Mouse (Mus musculus) liver, postnatal 0 days (tissue): ENCODE results near the gene Vsig8. TPM values are rescaled to one million over a fixed set of nuclear protein-coding genes. Genes with fewer than 3 reads are reported as not detected.
A peak's percentile ranks its signal among the peaks of the same experiment; 100 is the strongest.

Experiments used
- ATAC-seq: fragments of 200-750 bp; cut with Nextera tagmentation; 2 replicates; pipeline ENCODE4 v1.8.0; 2017; ENCODE audit warnings: mild to moderate bottlenecking, moderate library complexity
- DNase-seq: peaks from one replicate; pipeline ENCODE4 v3.0.0-alpha.2; 2016
- H3K27ac ChIP-seq: fragments of 300-500 bp; sonication (generic); 2 replicates; pipeline ENCODE4 v1.5.1; 2014; ENCODE audit warnings: antibody characterized with exemption, moderate library complexity, mild to moderate bottlenecking, low read depth
- H3K27me3 ChIP-seq: fragments of 300-500 bp; sonication (generic); 2 replicates; pipeline ENCODE4 v1.6.1; 2014; ENCODE audit warnings: low read length, control low read depth, mixed read lengths; ENCODE audit not compliant: insufficient read depth
- H3K36me3 ChIP-seq: fragments of 300-500 bp; sonication (generic); replicated peaks from 2 replicates; pipeline ENCODE4 v1.6.1; 2014; ENCODE audit warnings: mild to moderate bottlenecking, control low read depth, low read length, moderate library complexity, mixed read lengths; ENCODE audit not compliant: insufficient read depth
- H3K4me1 ChIP-seq: fragments of 300-500 bp; sonication (generic); 2 replicates; pipeline ENCODE4 v1.6.1; 2014; ENCODE audit warnings: antibody characterized with exemption, mild to moderate bottlenecking, control low read depth; ENCODE audit not compliant: insufficient read depth
- H3K4me2 ChIP-seq: fragments of 300-500 bp; sonication (generic); 2 replicates; pipeline ENCODE4 v1.6.1; 2014; ENCODE audit warnings: low read depth, mild to moderate bottlenecking, low read length, moderate library complexity, mixed read lengths
- H3K4me3 ChIP-seq: fragments of 300-500 bp; sonication (generic); 2 replicates; pipeline ENCODE4 v1.5.1; 2014; ENCODE audit warnings: low read depth, low read length
- H3K9ac ChIP-seq: fragments of 300-500 bp; sonication (generic); replicated peaks from 2 replicates; pipeline ENCODE4 v1.6.1; 2014; ENCODE audit warnings: mild to moderate bottlenecking, moderate library complexity
- H3K9me3 ChIP-seq: fragments of 300-500 bp; sonication (generic); 2 replicates; pipeline ENCODE4 v1.6.1; 2016; ENCODE audit warnings: mild to moderate bottlenecking, control low read depth, low read length, mixed read lengths
- CTCF ChIP-seq: sonication (generic); IDR thresholded peaks from 2 replicates; pipeline ENCODE4 v1.5.1; 2016; ENCODE audit warnings: antibody characterized with exemption, low read depth
- EP300 ChIP-seq: IDR thresholded peaks from 2 replicates; pipeline ENCODE4 v1.6.1; 2016; ENCODE audit warnings: antibody characterized with exemption, low read depth, mild to moderate bottlenecking
- WGBS: fragments of 180-500 bp; shearing (Covaris S2); extraction: QIAGEN DNeasy Blood & Tissue Kit; methylation state at CpG from one replicate; pipeline ENCODE4 v1.1.7; 2014; ENCODE audit not compliant: insufficient replicate concordance; 5-methylcytosine and 5-hydroxymethylcytosine counted together
- polyA plus RNA-seq: library from polyadenylated mRNA; unstranded; fragments of >200 nt; fragmentation: Nextera tagmentation; extraction: Ambion mirVana; gene quantifications from 2 replicates; pipeline ENCODE4 v1.2.1, GENCODE M21; 2015

Vsig8 gene
- polyA plus RNA-seq, 1 experiment from 2014 or later = not detected

GRCm38 (mm10) chr1:172611304-172611703 lies 55.6 kb downstream of the Vsig8 start:
- H3K36me3 ChIP-seq = no peaks in the 10 kb centered on the region
- ATAC-seq = no peak

GRCm38 (mm10) chr1:172612745-172613144 lies 57.0 kb downstream of the Vsig8 start:
- no peak for ATAC-seq
- no peak overlapping the region for H3K4me3 ChIP-seq
- no peaks in the 10 kb centered on the region for H3K4me1 ChIP-seq
- H3K9me3 ChIP-seq = no peaks in the 10 kb centered on the region
- DNase-seq = no peak
- H3K9ac ChIP-seq = no peak overlapping the region
- no peaks in the 10 kb centered on the region for H3K36me3 ChIP-seq
- H3K27me3 ChIP-seq = peaks cover 7% of the 10 kb centered on the region; the same call in 1 of the 2 replicates
- 35% methylated on average over 1 of the region's 1 CpGs for WGBS
- no peak overlapping the region for H3K27ac ChIP-seq
- no peak overlapping the region for H3K4me2 ChIP-seq
- TF ChIP-seq EP300 (no peak), CTCF (peak; percentile 61)

More at GRCm38 (mm10) chr1:172611304-172611703, 55.6 kb downstream of the Vsig8 start:
- 74% methylated on average over 10 of the region's 10 CpGs for WGBS
- H3K4me1 ChIP-seq = no peaks in the 10 kb centered on the region
- H3K9me3 ChIP-seq = no peaks in the 10 kb centered on the region
- 0 out of 2 replicates have a peak, but pooled peaks cover 4% of the 10 kb centered on the region for H3K27me3 ChIP-seq
- H3K4me2 ChIP-seq = no peak overlapping the region
- TF ChIP-seq EP300 (no peak), CTCF (no peak)
- H3K4me3 ChIP-seq = no peak overlapping the region
- no peak for DNase-seq
- no peak overlapping the region for H3K9ac ChIP-seq
- no peak overlapping the region for H3K27ac ChIP-seq

Other genes starting within 250 kb of the Vsig8 start
- gene Kcnj9, start 226.6 kb upstream of the Vsig8 start, polyA plus RNA-seq = 0.07 TPM in 2 replicates
- gene Kcnj10, start 214.7 kb upstream of the Vsig8 start, polyA plus RNA-seq = 0.17 and 0.19 TPM in 2 replicates
- 1.8 TPM in 2 replicates for gene Pigm, start 179.4 kb upstream of the Vsig8 start, polyA plus RNA-seq
- gene Slamf9, start 80.6 kb upstream of the Vsig8 start, polyA plus RNA-seq = 1.1 and 1.5 TPM in 2 replicates
- 0.32 and 0.73 TPM in 2 replicates for gene Igsf9, start 74.2 kb upstream of the Vsig8 start, polyA plus RNA-seq
- 104 and 105 TPM in 2 replicates for gene Tagln2, start 55.9 kb upstream of the Vsig8 start, polyA plus RNA-seq
- 0.32 and 0.37 TPM in 2 replicates for gene Cfap45, start 35.1 kb upstream of the Vsig8 start, polyA plus RNA-seq
- 0.31 TPM in 2 replicates for gene Slamf8, start 34.6 kb downstream of the Vsig8 start, polyA plus RNA-seq
- gene Fcrl6, start 46.6 kb downstream of the Vsig8 start, polyA plus RNA-seq = 0.12 and 0.31 TPM in 2 replicates
- gene Dusp23, start 77.0 kb downstream of the Vsig8 start, polyA plus RNA-seq = 12.1 and 13.0 TPM in 2 replicates
- 340 and 343 TPM in 2 replicates for gene Crp, start 142.1 kb downstream of the Vsig8 start, polyA plus RNA-seq